Mouse (Mus musculus) right cerebral cortex, postnatal 25 days (tissue): Measurements from ENCODE around the gene Dhx30.
"Not testable (repeated sequence)": the region's sequence is repeated elsewhere in the genome, so short reads cannot be mapped to it uniquely, and the experiment has no call there.

ENCODE experiments used
- DNase-seq: peaks from one replicate; pipeline ENCODE4 v3.0.0; 2022

Gene Dhx30

GRCm38 (mm10) chr9:110093303-110093702 is 24.3 kb downstream of the Dhx30 start:
- no peak for DNase-seq

GRCm38 (mm10) chr9:110085693-110086092 is 31.9 kb downstream of the Dhx30 start:
- DNase-seq: no peak

- DNase-seq: no peak
Measured at GRCm38 (mm10) chr9:110084201-110084964, 33.2 kb downstream of the Dhx30 start.

- no peak for DNase-seq
Measured at GRCm38 (mm10) chr9:110081066-110081465, 36.6 kb downstream of the Dhx30 start.

GRCm38 (mm10) chr9:110076468-110076867 is 41.2 kb downstream of the Dhx30 start:
- not testable (repeated sequence) for DNase-seq

- DNase-seq: peak; percentile 68
Measured at GRCm38 (mm10) chr9:110071843-110072242, 45.8 kb downstream of the Dhx30 start.

- no peak for DNase-seq
Measured at GRCm38 (mm10) chr9:110071011-110071410, 46.6 kb downstream of the Dhx30 start.

- DNase-seq: no peak
Measured at GRCm38 (mm10) chr9:110070358-110070757, 47.3 kb downstream of the Dhx30 start.

GRCm38 (mm10) chr9:110068745-110069144 is 48.9 kb downstream of the Dhx30 start:
- DNase-seq: no peak

- DNase-seq: no peak
Measured at GRCm38 (mm10) chr9:110064641-110065040, 53.0 kb downstream of the Dhx30 start.

- no peak for DNase-seq
Measured at GRCm38 (mm10) chr9:110062861-110063260, 54.8 kb downstream of the Dhx30 start.

GRCm38 (mm10) chr9:110062405-110062804 is 55.2 kb downstream of the Dhx30 start:
- no peak for DNase-seq

- DNase-seq: no peak
Measured at GRCm38 (mm10) chr9:110060761-110061160, 56.9 kb downstream of the Dhx30 start.

GRCm38 (mm10) chr9:110057200-110057599 is 60.4 kb downstream of the Dhx30 start:
- DNase-seq: no peak

GRCm38 (mm10) chr9:110054781-110055180 is 62.8 kb downstream of the Dhx30 start:
- no peak for DNase-seq

GRCm38 (mm10) chr9:110054080-110054421 is 63.6 kb downstream of the Dhx30 start:
- DNase-seq: no peak

GRCm38 (mm10) chr9:110053305-110054079 is 64.1 kb downstream of the Dhx30 start:
- peak; percentile 64 for DNase-seq

- no peak for DNase-seq
Measured at GRCm38 (mm10) chr9:110052951-110053304, 64.7 kb downstream of the Dhx30 start.

- peak; percentile 82 for DNase-seq
Measured at GRCm38 (mm10) chr9:110051869-110052661, 65.6 kb downstream of the Dhx30 start.

GRCm38 (mm10) chr9:110051184-110051583 is 66.4 kb downstream of the Dhx30 start:
- peak; percentile 14 for DNase-seq

GRCm38 (mm10) chr9:110047857-110048256 is 69.8 kb downstream of the Dhx30 start:
- DNase-seq: no peak

- DNase-seq: no peak
Measured at GRCm38 (mm10) chr9:110047260-110047659, 70.4 kb downstream of the Dhx30 start.

- no peak for DNase-seq
Measured at GRCm38 (mm10) chr9:110045763-110046377, 71.8 kb downstream of the Dhx30 start.
